Mouse (Mus musculus) thymus, adult 2 months (tissue): ENCODE results near the gene Fam149b.

ENCODE experiments used
- CTCF ChIP-seq: fragments of 200-500 bp; IDR thresholded peaks from 2 replicates; pipeline ENCODE4 v1.5.1; 2012; ENCODE audit warnings: mild to moderate bottlenecking, control low read depth, low read length, moderate library complexity, borderline replicate concordance; ENCODE audit not compliant: control insufficient read depth, poor library complexity, insufficient read depth; ENCODE audit errors: extremely low read depth
- POLR2A ChIP-seq: fragments of 200-500 bp; IDR thresholded peaks from 2 replicates; pipeline ENCODE4 v1.6.1; 2012; ENCODE audit warnings: mild to moderate bottlenecking, low read length, control low read depth, moderate library complexity; ENCODE audit not compliant: control insufficient read depth, poor library complexity, insufficient read depth; ENCODE audit errors: extremely low read depth

DNA sequence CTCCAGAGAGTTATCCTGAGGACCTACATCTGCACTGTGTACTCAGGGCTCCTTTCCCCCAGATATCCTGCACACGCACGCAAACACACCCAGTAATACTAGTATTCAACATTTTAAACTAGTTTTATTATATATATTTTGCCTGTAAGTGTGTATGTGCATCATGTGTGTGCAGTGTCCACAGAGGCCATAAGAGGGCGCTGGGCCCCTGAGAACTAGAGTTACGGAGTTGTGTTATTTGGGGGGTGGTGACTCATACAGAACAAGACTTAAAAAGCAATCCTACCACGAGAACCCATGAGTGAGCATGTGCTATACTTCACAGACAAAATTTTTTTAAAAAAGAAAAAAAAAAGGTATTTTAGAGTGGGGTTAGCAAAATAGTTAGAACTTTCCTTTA is 8.5 kb upstream of the Fam149b start:
- no peak for TF ChIP-seq POLR2A
- TF ChIP-seq CTCF, result no peak
